In the genomic region with DNA sequence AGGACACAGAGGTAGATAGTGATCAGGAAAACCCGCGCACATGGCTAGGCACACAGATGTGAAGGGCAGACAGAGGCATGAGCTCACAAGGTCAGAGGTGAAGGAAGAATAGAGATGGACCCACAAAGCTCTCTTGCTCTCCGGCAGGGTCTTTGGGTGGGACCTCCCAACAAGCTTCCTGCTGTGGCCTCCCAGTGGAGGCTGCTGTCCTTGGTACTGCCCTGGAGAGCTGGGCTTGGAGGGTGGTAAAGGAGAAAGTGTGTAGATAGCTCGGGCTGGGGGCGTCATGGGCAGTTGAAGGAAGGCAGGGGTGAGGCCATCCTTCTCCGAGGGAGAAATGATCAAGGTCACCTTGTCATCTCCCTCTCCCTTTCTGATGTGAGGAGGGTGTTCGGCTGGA, we compare ENCODE assay signal across 8 mouse cellular contexts. TPM values are rescaled to one million over a fixed set of nuclear protein-coding genes. Genes with fewer than 3 reads are reported as not detected.
A peak's percentile ranks its signal among the peaks of the same experiment; 100 is the strongest.
DNase-seq lines count a peak whose midpoint lies in the region; ATAC-seq and TF ChIP-seq lines count a peak whose summit lies in the region.
"Had no signal": no experiment of that assay in that cellular context is flagged by ENCODE, and none has a peak within 500 bp of the region (broad histone marks: within the 10 kb centered on the region; RNA-seq: fewer than 3 reads in every experiment).

No protein-coding gene starts in this region.

- H3K9ac ChIP-seq in lung, embryonic 14.5 days: no peak overlapping the region
- H3K9ac ChIP-seq in embryonic facial prominence, embryonic 14.5 days (ENCODE audit: low read depth, low read length): no peak overlapping the region
- no peak overlapping the region for H3K9ac ChIP-seq in limb, embryonic 11.5 days (ENCODE audit: low read length)
- no peak overlapping the region for H3K9ac ChIP-seq in stomach, postnatal 0 days (ENCODE audit: low read length)
- H3K9ac ChIP-seq: liver, embryonic 13.5 days had no signal

- no peaks in the 10 kb centered on the region for H3K9me3 ChIP-seq in lung, embryonic 14.5 days (ENCODE audit: low read depth, low read length)
- no peaks in the 10 kb centered on the region for H3K9me3 ChIP-seq in embryonic facial prominence, embryonic 14.5 days (ENCODE audit: control insufficient read depth, low read length)
- no peaks in the 10 kb centered on the region for H3K9me3 ChIP-seq in limb, embryonic 11.5 days (ENCODE audit: control insufficient read depth, low read length)
- H3K9me3 ChIP-seq in stomach, postnatal 0 days (ENCODE audit: control insufficient read depth, low read length): no peaks in the 10 kb centered on the region
- H3K9me3 ChIP-seq: liver, embryonic 13.5 days had no signal

- no peak overlapping the region for H3K4me2 ChIP-seq in lung, embryonic 14.5 days
- H3K4me2 ChIP-seq in embryonic facial prominence, embryonic 14.5 days (ENCODE audit: low read depth, low read length): no peak overlapping the region
- no peak overlapping the region for H3K4me2 ChIP-seq in limb, embryonic 11.5 days (ENCODE audit: low read depth, severe bottlenecking)
- no peak overlapping the region for H3K4me2 ChIP-seq in stomach, postnatal 0 days (replicated peaks; ENCODE audit: low read depth)
- H3K4me2 ChIP-seq: liver, embryonic 13.5 days had no signal

- H3K4me1 ChIP-seq in lung, embryonic 14.5 days (ENCODE audit: insufficient read depth): no peaks in the 10 kb centered on the region
- 0 out of 2 replicates have a peak, but pooled peaks cover 4% of the 10 kb centered on the region for H3K4me1 ChIP-seq in embryonic facial prominence, embryonic 14.5 days (ENCODE audit: control insufficient read depth, insufficient read depth, low read length)
- peaks cover 7% of the 10 kb centered on the region for H3K4me1 ChIP-seq in limb, embryonic 11.5 days (ENCODE audit: control insufficient read depth, insufficient read depth, low read length)
- H3K4me1 ChIP-seq in stomach, postnatal 0 days (replicated peaks; ENCODE audit: control insufficient read depth, insufficient read depth): no peaks in the 10 kb centered on the region
- H3K4me1 ChIP-seq: liver, embryonic 13.5 days had no signal

- peak; percentile 69 for DNase-seq in lung, embryonic 14.5 days
- no peak for DNase-seq in lung, adult 18-20 months
- DNase-seq in embryonic facial prominence, embryonic 14.5 days (ENCODE audit: low spot score): peak; percentile 51
- DNase-seq in limb, embryonic 11.5 days (ENCODE audit: low spot score): peak; percentile 69
- peak; percentile 32 for DNase-seq in stomach, postnatal 0 days (ENCODE audit: low spot score)
- no peak for DNase-seq in right cerebral cortex, postnatal 25 days
- DNase-seq in heart, postnatal 36 days: no peak
- DNase-seq: liver, embryonic 13.5 days had no signal

- intact Hi-C loops in heart, postnatal 36 days (cut with DNase I): no loop called here

- H3K36me3 ChIP-seq in lung, embryonic 14.5 days (ENCODE audit: insufficient read depth): no peaks in the 10 kb centered on the region
- H3K36me3 ChIP-seq in embryonic facial prominence, embryonic 14.5 days (ENCODE audit: control insufficient read depth, insufficient read depth, low read length): no peaks in the 10 kb centered on the region
- no peaks in the 10 kb centered on the region for H3K36me3 ChIP-seq in limb, embryonic 11.5 days (ENCODE audit: control insufficient read depth, insufficient read depth, low read length)
- no peaks in the 10 kb centered on the region for H3K36me3 ChIP-seq in stomach, postnatal 0 days (ENCODE audit: control insufficient read depth, insufficient read depth, low read length)
- H3K36me3 ChIP-seq: liver, embryonic 13.5 days had no signal

- H3K4me3 ChIP-seq in lung, embryonic 14.5 days (ENCODE audit: low read depth, low read length): no peak overlapping the region
- H3K4me3 ChIP-seq in embryonic facial prominence, embryonic 14.5 days (ENCODE audit: low read depth, low read length): no peak overlapping the region
- no peak overlapping the region for H3K4me3 ChIP-seq in limb, embryonic 11.5 days (ENCODE audit: low read depth, low read length)
- no peak overlapping the region for H3K4me3 ChIP-seq in stomach, postnatal 0 days (ENCODE audit: low read depth, low read length)
- H3K4me3 ChIP-seq: liver, embryonic 13.5 days had no signal

- TF ChIP-seq EP300 in stomach, postnatal 0 days (optimal IDR thresholded peaks at IDR 0.05): no peak

- ATAC-seq in lung, embryonic 14.5 days (ENCODE audit: insufficient read depth): peak; percentile 66; the same call in 1 of the 2 replicates
- 0 out of 2 replicates have a peak, but pooled peaks have one; percentile 27 for ATAC-seq in embryonic facial prominence, embryonic 14.5 days (ENCODE audit: low read depth)
- ATAC-seq in limb, embryonic 11.5 days (ENCODE audit: insufficient number of reproducible peaks, low FRiP score, low TSS enrichment, low read depth): no peak
- no peak for ATAC-seq in stomach, postnatal 0 days (ENCODE audit: low FRiP score, low TSS enrichment)

- TF ChIP-seq CTCF in lung, embryonic 14.5 days (IDR thresholded peaks at IDR 0.05; ENCODE audit: low read depth): no peak
- TF ChIP-seq CTCF in stomach, postnatal 0 days (IDR thresholded peaks at IDR 0.05; ENCODE audit: low read depth): no peak

- 20% methylated on average over 7 of the region's 7 CpGs for WGBS in lung, embryonic 14.5 days
- WGBS in embryonic facial prominence, embryonic 14.5 days: 35% methylated on average over 6 of the region's 7 CpGs
- 22% methylated on average over 7 of the region's 7 CpGs for WGBS in limb, embryonic 11.5 days
- 20% methylated on average over 7 of the region's 7 CpGs for WGBS in stomach, postnatal 0 days

- no peaks in the 10 kb centered on the region for H3K27me3 ChIP-seq in lung, embryonic 14.5 days (ENCODE audit: insufficient read depth, low read length)
- no peaks in the 10 kb centered on the region for H3K27me3 ChIP-seq in embryonic facial prominence, embryonic 14.5 days (replicated peaks; ENCODE audit: control insufficient read depth, insufficient read depth, low read length)
- H3K27me3 ChIP-seq in limb, embryonic 11.5 days (ENCODE audit: control insufficient read depth, insufficient read depth, low read length): no peaks in the 10 kb centered on the region
- no peaks in the 10 kb centered on the region for H3K27me3 ChIP-seq in stomach, postnatal 0 days (ENCODE audit: control insufficient read depth, insufficient read depth, low read length)

- no peak overlapping the region for H3K27ac ChIP-seq in lung, embryonic 14.5 days (ENCODE audit: low read depth)
- no peak overlapping the region for H3K27ac ChIP-seq in embryonic facial prominence, embryonic 14.5 days (replicated peaks; ENCODE audit: low read depth, low read length)
- no peak overlapping the region for H3K27ac ChIP-seq in limb, embryonic 11.5 days (replicated peaks; ENCODE audit: low read depth, low read length)
- H3K27ac ChIP-seq in stomach, postnatal 0 days (replicated peaks): no peak overlapping the region
- H3K27ac ChIP-seq: liver, embryonic 13.5 days had no signal

RNA-seq across cellular contexts. Expression of a gene that starts 9.0 kb away (rescaled TPM):
- polyA plus RNA-seq in lung, embryonic 14.5 days (2014; fragmentation: Nextera tagmentation; extraction: Ambion mirVana): 2.2 TPM in 2 replicates
- polyA plus RNA-seq in embryonic facial prominence, embryonic 14.5 days (2014; fragmentation: Nextera tagmentation; extraction: Ambion mirVana): 3.0 and 3.3 TPM in 2 replicates
- polyA plus RNA-seq in limb, embryonic 11.5 days (2014; fragmentation: Nextera tagmentation; extraction: Ambion mirVana): 2.5 and 2.9 TPM in 2 replicates
- polyA plus RNA-seq in stomach, postnatal 0 days (2015; fragmentation: Nextera tagmentation; extraction: Ambion mirVana): 6.0 TPM in 2 replicates
- total RNA-seq in heart, postnatal 36 days (2021): 1 to 10 TPM; 3.8 to 4.9 TPM

Comparison
In these comparisons a context has a peak if more than half of its experiments do, and no peak if none do; other contexts are left out.
1. DNase-seq: peak in lung, embryonic 14.5 days (single experiment), embryonic facial prominence, embryonic 14.5 days (single experiment), limb, embryonic 11.5 days (single experiment) and stomach, postnatal 0 days (single experiment); none in lung, adult 18-20 months (0 of 2), right cerebral cortex, postnatal 25 days (single experiment) and heart, postnatal 36 days (0 of 2).
2. ATAC-seq: peak in lung, embryonic 14.5 days (single experiment) and embryonic facial prominence, embryonic 14.5 days (single experiment); none in limb, embryonic 11.5 days (single experiment) and stomach, postnatal 0 days (single experiment).